Mouse (Mus musculus) spleen, embryonic (tissue): ENCODE measurements around the gene Larp1.

ENCODE experiments used
- CTCF ChIA-PET: fragments of 350-600 bp; sonication (Branson Sonifier 250); formaldehyde crosslinking; loops from one replicate; lab custom pipeline; 2022; lab: Charles Lee

Larp1 gene

GRCm38 (mm10) chr11:58003126-58003525 is 5.7 kb upstream of the Larp1 start:
- CTCF ChIA-PET = no interaction called here

- CTCF ChIA-PET = interaction anchor here (0.6 kb wide), 1 partner anchor 29 kb away, joined by 3 read pairs; no protein-coding TSS in a partner anchor
These were observed 5.1 kb upstream of the Larp1 start for GRCm38 (mm10) chr11:58003734-58004133.

- CTCF ChIA-PET = interaction anchor here (0.6 kb wide), 1 partner anchor 63 kb away, joined by 3 read pairs; no protein-coding TSS in a partner anchor
These were observed 3.8 kb upstream of the Larp1 start for GRCm38 (mm10) chr11:58005110-58005509.

GRCm38 (mm10) chr11:58008013-58008412 is 851 bp upstream of the Larp1 start:
- CTCF ChIA-PET = no interaction called here

- CTCF ChIA-PET = no interaction called here
These were observed 320 bp upstream of the Larp1 start for GRCm38 (mm10) chr11:58008437-58009050.

GRCm38 (mm10) chr11:58009516-58010141 is 765 bp downstream of the Larp1 start:
- CTCF ChIA-PET = interaction anchor here (0.6 to 1.1 kb wide), 3 partner anchors 21 to 51 kb away, joined by 3 to 5 read pairs (median 4); no protein-coding TSS in a partner anchor

GRCm38 (mm10) chr11:58010226-58010781 is 1.4 kb downstream of the Larp1 start:
- CTCF ChIA-PET = interaction anchor here (0.6 to 1.1 kb wide), 3 partner anchors 21 to 52 kb away, joined by 3 to 5 read pairs (median 4); no protein-coding TSS in a partner anchor

GRCm38 (mm10) chr11:58010930-58011329 is 2.1 kb downstream of the Larp1 start:
- CTCF ChIA-PET = no interaction called here

GRCm38 (mm10) chr11:58011813-58012212 is 2.9 kb downstream of the Larp1 start:
- CTCF ChIA-PET = interaction anchor here (1.8 kb wide), 1 partner anchor 10 kb away, joined by 5 read pairs; no protein-coding TSS in a partner anchor

- CTCF ChIA-PET = interaction anchor here (1.8 kb wide), 1 partner anchor 9 kb away, joined by 5 read pairs; no protein-coding TSS in a partner anchor
These were observed 3.8 kb downstream of the Larp1 start for GRCm38 (mm10) chr11:58012674-58013073.

- CTCF ChIA-PET = interaction anchor here (1.8 kb wide), 1 partner anchor 8 kb away, joined by 5 read pairs; no protein-coding TSS in a partner anchor
These were observed 4.2 kb downstream of the Larp1 start for GRCm38 (mm10) chr11:58013100-58013499.

GRCm38 (mm10) chr11:58014604-58015003 is 5.7 kb downstream of the Larp1 start:
- CTCF ChIA-PET = no interaction called here

GRCm38 (mm10) chr11:58015339-58015738 is 6.5 kb downstream of the Larp1 start:
- CTCF ChIA-PET = interaction anchor here (0.5 kb wide), 1 partner anchor 65 kb away, joined by 3 read pairs; no protein-coding TSS in a partner anchor

- CTCF ChIA-PET = no interaction called here
These were observed 7.5 kb downstream of the Larp1 start for GRCm38 (mm10) chr11:58016371-58016770.

GRCm38 (mm10) chr11:58017422-58017821 is 8.6 kb downstream of the Larp1 start:
- CTCF ChIA-PET = no interaction called here

GRCm38 (mm10) chr11:58018287-58018686 is 9.4 kb downstream of the Larp1 start:
- CTCF ChIA-PET = no interaction called here

GRCm38 (mm10) chr11:58018701-58019100 is 9.8 kb downstream of the Larp1 start:
- CTCF ChIA-PET = no interaction called here

- CTCF ChIA-PET = interaction anchor here (0.6 to 1.7 kb wide), 2 partner anchors 9 to 387 kb away, joined by 5 to 9 read pairs; no protein-coding TSS in a partner anchor
These were observed 12.2 kb downstream of the Larp1 start for GRCm38 (mm10) chr11:58021095-58021494.

- CTCF ChIA-PET = interaction anchor here (0.6 to 1.7 kb wide), 2 partner anchors 9 to 387 kb away, joined by 5 to 9 read pairs; no protein-coding TSS in a partner anchor
These were observed 12.8 kb downstream of the Larp1 start for GRCm38 (mm10) chr11:58021618-58022017.

GRCm38 (mm10) chr11:58024271-58024670 is 15.4 kb downstream of the Larp1 start:
- CTCF ChIA-PET = no interaction called here

- CTCF ChIA-PET = no interaction called here
These were observed 15.8 kb downstream of the Larp1 start for GRCm38 (mm10) chr11:58024671-58025070.

- CTCF ChIA-PET = no interaction called here
These were observed 17.0 kb downstream of the Larp1 start for GRCm38 (mm10) chr11:58025881-58026280.
